Mouse (Mus musculus) forebrain, embryonic 14.5 days (tissue): ENCODE data around the gene Ccdc96. TPM values are rescaled to one million over a fixed set of nuclear protein-coding genes. Genes with fewer than 3 reads are reported as not detected.

Experiments
- ATAC-seq: fragments of 200-750 bp; cut with Nextera tagmentation; 2 replicates; pipeline ENCODE4 v1.8.0; 2017; ENCODE audit warnings: mild to moderate bottlenecking, moderate library complexity
- DNase-seq: peaks from one replicate; pipeline ENCODE4 v3.0.0-alpha.2; 2015; ENCODE audit warnings: low spot score
- H3K27ac ChIP-seq: fragments of 300-500 bp; sonication (generic); 2 replicates; pipeline ENCODE4 v1.5.1; 2014; ENCODE audit warnings: low read depth, mild to moderate bottlenecking, control low read depth, low read length, moderate library complexity
- H3K27me3 ChIP-seq: fragments of 300-500 bp; sonication (generic); replicated peaks from 2 replicates; pipeline ENCODE4 v1.6.1; 2014; ENCODE audit warnings: low read length, control low read depth, mixed read lengths; ENCODE audit not compliant: control insufficient read depth, insufficient read depth
- H3K36me3 ChIP-seq: fragments of 300-500 bp; sonication (generic); 2 replicates; pipeline ENCODE4 v1.6.1; 2014; ENCODE audit warnings: low read length, control low read depth; ENCODE audit not compliant: control insufficient read depth, insufficient read depth
- H3K4me1 ChIP-seq: fragments of 300-500 bp; sonication (generic); 2 replicates; pipeline ENCODE4 v1.6.1; 2014; ENCODE audit warnings: antibody characterized with exemption, low read length, control low read depth; ENCODE audit not compliant: control insufficient read depth, insufficient read depth
- H3K4me2 ChIP-seq: fragments of 300-500 bp; sonication (generic); 2 replicates; pipeline ENCODE4 v1.6.1; 2014; ENCODE audit warnings: mild to moderate bottlenecking, control low read depth, low read length
- H3K4me3 ChIP-seq: fragments of 300-500 bp; sonication (generic); 2 replicates; pipeline ENCODE4 v1.5.1; 2014; ENCODE audit warnings: low read depth, low read length, control low read depth
- H3K9ac ChIP-seq: fragments of 300-500 bp; sonication (generic); 2 replicates; pipeline ENCODE4 v1.6.1; 2014; ENCODE audit warnings: mild to moderate bottlenecking, low read length, control low read depth, moderate library complexity
- H3K9me3 ChIP-seq: fragments of 300-500 bp; sonication (generic); replicated peaks from 2 replicates; pipeline ENCODE4 v1.6.1; 2016; ENCODE audit warnings: low read length, control low read depth, mixed read lengths; ENCODE audit not compliant: control insufficient read depth
- WGBS: fragments of 180-500 bp; shearing (Covaris S2); extraction: QIAGEN DNeasy Blood & Tissue Kit; methylation state at CpG from one replicate; pipeline ENCODE4 v1.1.7; 2014; 5-methylcytosine and 5-hydroxymethylcytosine counted together
- polyA plus RNA-seq: library from polyadenylated mRNA; unstranded; fragments of >200 nt; fragmentation: Nextera tagmentation; extraction: Ambion mirVana; gene quantifications from 2 replicates; pipeline ENCODE4 v1.2.1, GENCODE M21; 2014

Gene Ccdc96
- polyA plus RNA-seq, 1 experiment from 2014 or later, result 2.8 TPM

DNA sequence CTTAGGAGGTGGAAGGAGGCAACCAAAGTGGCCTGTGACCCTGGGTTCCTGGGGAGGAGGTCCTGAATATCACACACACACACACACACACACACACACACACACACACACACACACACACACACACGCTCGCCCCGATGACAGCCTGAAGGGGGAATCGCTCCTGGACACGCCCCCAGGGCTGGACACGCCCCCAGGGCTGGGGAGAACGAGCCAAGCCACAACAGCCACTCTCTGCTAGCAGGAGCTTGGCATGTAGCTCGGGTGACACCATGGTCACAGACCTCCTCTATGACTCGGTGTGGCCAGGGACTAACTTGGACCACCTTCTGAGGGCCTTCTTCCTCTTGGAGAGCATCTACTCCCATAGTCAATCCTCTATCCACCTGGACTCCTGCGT, 33.3 kb upstream of the Ccdc96 start:
- DNase-seq (no peak), ATAC-seq (no peak)
- WGBS, result 17% methylated on average over 10 of the region's 10 CpGs
- no peaks in the 10 kb centered on the region for H3K27me3 ChIP-seq
- no peak overlapping the region for H3K4me2 ChIP-seq
- H3K4me3 ChIP-seq, result no peak overlapping the region
- no peaks in the 10 kb centered on the region for H3K36me3 ChIP-seq
- no peak overlapping the region for H3K9ac ChIP-seq
- no peak overlapping the region for H3K27ac ChIP-seq
- H3K4me1 ChIP-seq, result no peaks in the 10 kb centered on the region
- no peaks in the 10 kb centered on the region for H3K9me3 ChIP-seq

DNA sequence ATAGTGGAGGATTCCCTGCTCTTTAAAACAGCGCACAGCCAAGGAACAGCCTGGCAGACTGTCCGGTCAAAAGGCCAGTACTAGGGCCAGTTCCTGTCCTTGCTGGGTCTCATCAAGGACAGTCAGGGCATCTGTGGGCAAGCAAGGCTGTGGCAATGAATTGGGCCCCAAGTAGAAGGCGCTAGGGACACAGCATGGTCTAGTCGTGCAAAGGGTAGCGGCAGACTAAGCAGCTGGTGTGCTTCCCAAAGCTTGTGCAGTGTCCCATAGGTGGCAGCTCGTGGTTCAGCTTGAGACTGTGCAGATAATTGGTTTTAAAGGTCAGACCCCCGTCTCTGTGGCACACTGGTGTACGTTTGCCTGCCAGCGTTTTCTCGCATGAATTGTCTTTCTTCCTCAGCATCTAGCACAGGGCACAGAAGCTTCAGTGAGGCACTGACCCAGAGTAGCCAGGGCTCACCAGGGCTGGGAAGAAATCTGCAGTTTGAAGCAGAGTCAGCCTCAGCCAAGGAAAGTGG, 32.5 kb upstream of the Ccdc96 start:
- DNase-seq, result no peak
- H3K36me3 ChIP-seq, result no peaks in the 10 kb centered on the region

DNA sequence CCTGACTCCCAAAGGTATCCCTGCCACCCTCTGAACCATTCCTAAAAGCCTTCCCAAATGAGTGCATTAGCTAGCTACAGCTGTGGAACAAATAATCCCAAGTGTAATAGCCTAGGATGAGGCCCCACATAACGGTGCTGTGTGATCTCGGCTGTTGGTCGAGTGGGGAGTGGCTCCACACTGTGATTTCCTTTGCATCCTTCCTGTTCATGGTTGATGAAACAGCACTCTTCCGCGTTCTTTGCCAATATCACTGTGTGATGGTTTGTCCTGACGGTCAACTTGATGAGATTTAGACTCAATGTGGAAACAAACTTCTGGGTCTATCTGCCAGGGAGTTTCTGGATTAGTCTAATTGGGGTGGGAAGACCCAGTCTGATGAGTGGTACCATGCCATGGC, 31.6 kb upstream of the Ccdc96 start:
- Histone ChIP-seq H3K36me3 (no peaks in the 10 kb centered on the region), H3K4me3 (no peak overlapping the region), H3K9ac (no peak overlapping the region), H3K4me2 (no peak overlapping the region), H3K9me3 (no peaks in the 10 kb centered on the region), H3K27ac (no peak overlapping the region), H3K27me3 (no peaks in the 10 kb centered on the region), H3K4me1 (no peaks in the 10 kb centered on the region)
- 80% methylated on average over 6 of the region's 6 CpGs for WGBS
- DNase-seq (no peak), ATAC-seq (no peak)

More for the DNA sequence above, 32.5 kb upstream of the Ccdc96 start:
- Histone ChIP-seq H3K27me3 (no peaks in the 10 kb centered on the region), H3K4me3 (no peak overlapping the region), H3K4me2 (no peak overlapping the region), H3K27ac (no peak overlapping the region), H3K4me1 (no peaks in the 10 kb centered on the region), H3K9me3 (no peaks in the 10 kb centered on the region), H3K9ac (no peak overlapping the region)
- ATAC-seq, result no peak
- 65% methylated on average over 10 of the region's 10 CpGs for WGBS

DNA sequence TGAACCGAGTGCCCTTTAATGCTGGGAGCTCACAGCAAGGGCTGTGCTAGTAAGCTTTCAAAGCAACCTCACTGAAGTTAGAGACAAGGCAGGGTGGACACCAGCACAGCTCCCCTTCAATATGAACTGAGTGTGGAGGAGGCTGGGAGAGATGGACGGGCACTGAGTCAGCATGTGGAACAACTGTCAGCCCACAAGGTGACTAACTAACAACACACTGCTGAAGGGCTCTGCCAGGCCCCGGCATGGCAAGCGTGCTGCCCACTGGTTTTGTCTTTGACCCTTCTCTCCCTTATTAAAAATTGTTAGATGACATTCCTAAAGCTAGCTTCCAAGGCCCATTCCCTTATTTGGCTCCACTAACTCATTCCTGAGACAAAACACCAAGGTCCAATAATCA, 26.7 kb upstream of the Ccdc96 start:
- DNase-seq (no peak), ATAC-seq (no peak)
- Histone ChIP-seq H3K9me3 (no peaks in the 10 kb centered on the region), H3K4me2 (no peak overlapping the region), H3K27me3 (no peaks in the 10 kb centered on the region), H3K4me1 (no peaks in the 10 kb centered on the region), H3K36me3 (no peaks in the 10 kb centered on the region), H3K9ac (no peak overlapping the region), H3K4me3 (no peak overlapping the region), H3K27ac (no peak overlapping the region)
- WGBS, result 80% methylated on average over 4 of the region's 4 CpGs

DNA sequence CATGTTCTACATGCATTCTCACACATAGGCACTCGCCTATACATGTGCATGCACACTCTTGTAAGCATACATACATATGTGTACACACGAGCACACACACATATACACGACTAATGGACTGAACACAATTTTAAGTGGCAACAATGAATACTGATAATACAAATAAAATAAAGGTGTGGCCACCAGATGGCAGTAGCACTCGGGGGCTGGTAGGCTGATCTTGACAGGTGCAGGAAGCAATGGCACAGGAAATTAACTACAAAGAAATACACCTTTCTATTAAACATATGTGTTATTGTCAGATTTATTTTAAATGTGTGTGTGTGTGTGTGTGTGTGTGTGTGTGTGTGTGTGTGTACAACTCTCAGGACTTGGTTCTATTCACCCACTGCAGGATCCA, 25.5 kb upstream of the Ccdc96 start:
- no peak overlapping the region for H3K4me2 ChIP-seq
- ATAC-seq, result no peak
- DNase-seq, result peak; percentile 59
- no peak overlapping the region for H3K27ac ChIP-seq
- H3K9ac ChIP-seq, result no peak overlapping the region
- H3K4me3 ChIP-seq, result no peak overlapping the region
- no peaks in the 10 kb centered on the region for H3K9me3 ChIP-seq
- 12% methylated on average over 4 of the region's 4 CpGs for WGBS
- no peaks in the 10 kb centered on the region for H3K27me3 ChIP-seq
- H3K36me3 ChIP-seq, result no peaks in the 10 kb centered on the region
- no peaks in the 10 kb centered on the region for H3K4me1 ChIP-seq

DNA sequence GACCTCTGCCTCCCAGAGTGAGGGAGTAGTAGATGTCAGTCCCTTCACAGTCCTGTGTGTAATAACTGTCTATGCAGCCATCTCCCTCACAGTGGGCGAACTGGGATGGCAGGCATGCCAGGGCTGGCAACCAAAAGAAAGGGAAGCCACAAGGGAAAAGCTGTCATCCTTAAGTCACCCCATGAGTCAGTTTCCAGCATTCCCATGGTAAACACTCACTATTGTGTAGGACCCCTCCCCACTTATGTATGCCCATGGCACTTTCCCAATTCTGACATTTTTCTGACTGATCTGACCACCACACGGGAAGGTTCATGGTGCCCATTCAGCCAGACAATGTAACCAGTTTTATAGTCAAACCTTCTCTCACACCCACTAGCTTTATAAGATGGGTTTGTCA, 23.7 kb upstream of the Ccdc96 start:
- Histone ChIP-seq H3K4me3 (no peak overlapping the region), H3K27ac (no peak overlapping the region), H3K4me1 (peaks cover 2% of the 10 kb centered on the region), H3K9ac (no peak overlapping the region), H3K9me3 (no peaks in the 10 kb centered on the region), H3K27me3 (no peaks in the 10 kb centered on the region), H3K36me3 (no peaks in the 10 kb centered on the region), H3K4me2 (no peak overlapping the region)
- ATAC-seq, result no peak
- 81% methylated on average over 2 of the region's 2 CpGs for WGBS
- no peak for DNase-seq

DNA sequence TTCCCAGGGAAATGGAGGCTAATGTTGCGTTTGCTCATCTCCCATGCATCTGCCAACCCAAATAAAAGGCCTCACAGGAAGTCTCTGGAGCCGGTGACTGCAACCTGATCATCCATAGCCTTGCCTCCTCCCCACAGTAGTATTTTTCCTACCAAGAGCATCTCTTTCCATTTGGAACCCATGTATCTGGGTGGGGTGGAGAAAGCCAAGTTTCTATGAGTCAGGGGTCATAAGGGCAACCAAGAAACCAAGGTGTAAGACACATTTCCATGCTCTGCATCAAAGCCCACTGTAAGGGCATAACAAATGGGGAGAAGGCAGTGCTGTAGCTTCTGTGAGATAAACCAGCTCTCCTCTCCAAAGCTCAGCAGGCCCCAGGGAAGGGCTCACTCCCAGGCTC, 23.2 kb upstream of the Ccdc96 start:
- peaks cover 7% of the 10 kb centered on the region for H3K4me1 ChIP-seq
- H3K4me3 ChIP-seq, result no peak overlapping the region
- H3K9me3 ChIP-seq, result no peaks in the 10 kb centered on the region
- ATAC-seq (no peak), DNase-seq (no peak)
- WGBS, result 79% methylated on average over 2 of the region's 2 CpGs
- H3K27ac ChIP-seq, result no peak overlapping the region
- no peak overlapping the region for H3K9ac ChIP-seq
- no peak overlapping the region for H3K4me2 ChIP-seq
- H3K27me3 ChIP-seq, result no peaks in the 10 kb centered on the region
- H3K36me3 ChIP-seq, result no peaks in the 10 kb centered on the region

DNA sequence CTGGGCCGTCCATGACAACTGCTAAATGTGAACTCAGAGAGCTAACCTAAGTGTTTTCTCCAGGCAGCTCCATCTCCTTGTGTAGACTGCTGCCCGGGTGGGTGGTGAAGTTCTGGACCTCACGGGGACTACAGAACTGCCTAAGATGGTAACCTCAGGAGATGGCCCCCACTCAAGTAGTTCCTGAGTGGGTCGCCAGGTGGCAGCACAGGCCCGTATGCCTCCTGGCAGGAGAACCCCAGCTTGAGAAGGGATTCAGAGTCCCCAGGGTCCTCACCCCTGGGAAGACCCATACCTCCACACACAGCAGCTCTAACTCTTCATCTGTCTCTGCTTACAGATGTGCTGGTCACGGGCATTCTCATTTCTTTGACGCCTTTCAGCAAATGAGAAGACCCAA, 21.6 kb upstream of the Ccdc96 start:
- ATAC-seq (no peak), DNase-seq (peak; percentile 69)
- no peak overlapping the region for H3K4me2 ChIP-seq
- H3K27ac ChIP-seq, result no peak overlapping the region
- H3K36me3 ChIP-seq, result no peaks in the 10 kb centered on the region
- peaks cover 7% of the 10 kb centered on the region for H3K4me1 ChIP-seq
- H3K9me3 ChIP-seq, result no peaks in the 10 kb centered on the region
- H3K27me3 ChIP-seq, result no peaks in the 10 kb centered on the region
- 13% methylated on average over 7 of the region's 7 CpGs for WGBS
- no peak overlapping the region for H3K4me3 ChIP-seq
- no peak overlapping the region for H3K9ac ChIP-seq

DNA sequence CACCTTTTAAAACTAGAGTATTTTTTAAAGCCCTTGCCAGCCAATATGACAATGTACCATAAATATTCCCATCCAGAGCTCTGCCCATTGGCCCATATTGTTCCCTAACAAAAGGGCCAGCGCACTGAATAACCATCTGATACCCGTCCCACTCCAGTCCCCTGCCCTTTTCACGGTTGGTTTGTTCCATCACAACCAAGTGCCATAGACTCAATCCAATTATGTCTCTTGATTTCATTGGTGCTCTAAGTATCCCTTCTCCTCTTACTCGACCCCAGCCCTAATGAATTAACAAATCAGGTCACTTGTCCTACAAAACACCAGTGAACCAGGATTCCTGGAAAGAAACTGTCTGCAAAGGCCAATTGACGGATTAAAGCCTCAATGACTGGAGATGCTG, 21.0 kb upstream of the Ccdc96 start:
- ATAC-seq (no peak), DNase-seq (no peak)
- Histone ChIP-seq H3K9ac (no peak overlapping the region), H3K36me3 (no peaks in the 10 kb centered on the region), H3K9me3 (no peaks in the 10 kb centered on the region), H3K4me3 (no peak overlapping the region), H3K27me3 (no peaks in the 10 kb centered on the region), H3K4me2 (no peak overlapping the region), H3K27ac (no peak overlapping the region), H3K4me1 (peaks cover 7% of the 10 kb centered on the region)
- WGBS, result 6% methylated on average over 5 of the region's 5 CpGs
